Mouse (Mus musculus): ENCODE data around the gene Pde4d.

The Pde4d gene

GRCm38 (mm10) chr13:109260796-109261516 is 811.2 kb downstream of the Pde4d start:
- no peak for DNase-seq

DNA sequence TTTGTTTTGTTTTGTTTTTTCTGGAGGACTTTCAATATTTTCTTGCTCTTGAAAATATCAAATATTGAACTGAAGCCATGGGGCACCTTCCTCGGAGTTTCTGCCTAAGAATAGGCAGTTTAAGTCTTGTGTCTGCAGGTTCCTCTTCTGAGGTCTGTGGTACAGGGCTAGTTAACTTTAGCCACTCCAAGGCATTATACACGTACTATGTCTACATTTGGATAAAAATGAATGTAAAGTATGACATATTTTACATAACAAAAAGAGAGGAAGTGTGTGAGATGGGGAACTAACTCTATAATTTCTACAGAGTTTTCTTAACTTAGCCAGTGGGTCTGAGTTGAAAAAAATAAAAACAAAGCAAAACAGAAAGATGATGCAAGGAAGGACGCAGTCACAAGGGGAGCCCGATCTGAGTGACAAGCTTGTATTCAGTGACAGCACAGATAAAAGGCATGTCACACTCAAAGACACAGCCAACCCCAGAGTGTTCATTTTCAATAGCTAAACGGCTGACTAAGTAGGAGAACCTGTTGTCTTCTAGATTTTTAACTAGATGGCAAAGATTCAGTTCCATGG is 812.0 kb downstream of the Pde4d start:
- no peak for DNase-seq

GRCm38 (mm10) chr13:109262501-109262900 is 812.8 kb downstream of the Pde4d start:
- no peak for DNase-seq

GRCm38 (mm10) chr13:109263833-109264232 is 814.1 kb downstream of the Pde4d start:
- DNase-seq, result no peak

DNA sequence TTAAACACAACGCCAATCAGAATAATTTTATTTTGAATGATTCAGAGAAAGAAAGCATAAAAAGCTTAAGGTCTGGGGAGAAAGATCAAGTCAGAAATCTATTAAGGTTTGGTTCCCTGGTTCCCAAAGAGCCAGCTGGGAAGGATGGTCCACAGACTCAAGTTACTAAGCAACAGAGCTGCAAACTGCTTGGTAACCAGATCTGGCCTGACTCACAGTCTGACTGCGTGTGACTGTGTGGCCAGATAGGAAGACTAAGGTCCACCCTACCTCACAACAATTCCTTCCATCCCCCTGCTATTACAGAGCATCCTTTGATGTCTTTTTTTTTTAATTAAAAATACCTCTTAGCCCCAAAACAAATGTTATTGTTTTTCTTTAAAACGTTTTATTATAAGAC is 818.5 kb downstream of the Pde4d start:
- no peak for DNase-seq

GRCm38 (mm10) chr13:109268659-109269322 is 819.0 kb downstream of the Pde4d start:
- DNase-seq, result no peak

GRCm38 (mm10) chr13:109274869-109275268 is 825.1 kb downstream of the Pde4d start:
- DNase-seq, result no peak

DNA sequence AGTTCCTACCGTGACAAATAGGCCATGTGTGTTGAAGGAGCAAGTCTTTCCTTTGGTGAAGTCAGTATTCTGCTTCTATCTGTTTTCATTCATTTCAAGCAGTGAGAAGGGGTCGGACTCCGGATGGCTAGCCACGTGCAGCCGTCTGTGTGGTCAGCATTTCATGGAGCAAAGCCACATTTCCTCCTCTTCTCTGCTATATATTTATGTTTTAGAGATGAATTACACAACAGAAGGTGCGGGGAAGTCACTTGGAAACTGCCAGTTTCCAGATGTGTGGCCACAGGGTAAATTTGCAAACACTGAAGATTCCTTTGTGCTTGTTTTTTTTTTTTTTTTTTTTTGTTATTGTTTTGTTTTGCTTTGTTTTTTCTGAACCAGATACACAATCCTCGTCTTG is 828.0 kb downstream of the Pde4d start:
- no peak for DNase-seq

GRCm38 (mm10) chr13:109278504-109278912 is 828.8 kb downstream of the Pde4d start:
- DNase-seq, result no peak

DNA sequence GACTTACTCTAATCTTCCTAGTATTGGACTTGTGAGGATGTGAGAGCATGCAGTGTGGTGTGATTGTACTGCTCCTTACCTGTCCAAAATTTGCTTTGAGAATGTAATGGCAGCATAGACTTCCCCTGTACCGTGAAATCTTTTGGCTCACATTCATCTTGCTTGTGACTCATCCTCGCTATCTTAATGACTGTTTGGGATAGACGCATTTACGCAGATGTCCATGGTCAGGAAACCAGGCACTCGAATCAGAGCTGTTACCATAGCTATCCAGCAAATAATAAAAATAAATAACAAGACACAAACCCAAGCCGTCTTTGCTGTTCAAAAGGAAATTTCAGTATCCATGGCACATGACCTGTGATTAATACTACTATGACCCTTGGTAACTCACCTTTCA is 829.5 kb downstream of the Pde4d start:
- DNase-seq, result no peak

GRCm38 (mm10) chr13:109280433-109280832 is 830.7 kb downstream of the Pde4d start:
- DNase-seq, result no peak

- no peak for DNase-seq
These were observed 837.7 kb downstream of the Pde4d start for GRCm38 (mm10) chr13:109287465-109287864.

DNA sequence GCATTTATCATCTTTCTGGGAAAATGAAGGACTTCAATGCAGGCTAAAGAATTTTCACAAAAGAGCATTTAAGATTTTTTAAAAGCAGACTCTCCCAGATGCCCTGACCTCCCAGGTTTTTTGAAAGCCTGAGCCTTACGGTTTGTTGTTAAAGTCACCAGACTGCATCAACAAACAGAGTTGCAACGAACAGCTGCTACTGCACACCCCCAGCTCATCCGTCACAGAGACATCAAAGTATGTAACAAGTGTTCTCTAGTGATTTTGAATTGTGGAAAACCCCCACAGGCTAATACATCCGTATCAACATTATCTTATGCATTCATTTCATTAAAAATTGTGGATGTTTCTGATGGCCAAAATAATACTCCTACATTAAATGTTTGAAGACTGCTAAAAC is 841.2 kb downstream of the Pde4d start:
- no peak for DNase-seq

DNA sequence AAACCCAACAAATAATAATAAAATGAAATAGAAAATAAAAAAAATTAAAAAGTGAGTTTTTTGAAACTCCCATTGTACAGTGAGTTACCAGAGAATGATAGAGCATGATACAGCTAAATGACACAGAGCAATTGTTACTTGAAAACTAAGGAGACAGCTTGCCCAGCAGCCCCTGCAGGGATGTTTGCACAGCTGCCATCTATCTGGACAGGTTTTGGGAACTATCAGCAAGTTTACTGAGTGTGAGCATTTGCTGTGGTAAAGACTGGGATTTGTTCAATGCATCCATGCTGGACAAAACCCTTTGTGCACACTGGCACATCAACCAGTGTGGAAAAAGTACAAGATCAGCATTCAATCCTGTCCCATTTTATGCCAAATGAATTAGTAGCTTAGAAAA is 843.3 kb downstream of the Pde4d start:
- no peak for DNase-seq

DNA sequence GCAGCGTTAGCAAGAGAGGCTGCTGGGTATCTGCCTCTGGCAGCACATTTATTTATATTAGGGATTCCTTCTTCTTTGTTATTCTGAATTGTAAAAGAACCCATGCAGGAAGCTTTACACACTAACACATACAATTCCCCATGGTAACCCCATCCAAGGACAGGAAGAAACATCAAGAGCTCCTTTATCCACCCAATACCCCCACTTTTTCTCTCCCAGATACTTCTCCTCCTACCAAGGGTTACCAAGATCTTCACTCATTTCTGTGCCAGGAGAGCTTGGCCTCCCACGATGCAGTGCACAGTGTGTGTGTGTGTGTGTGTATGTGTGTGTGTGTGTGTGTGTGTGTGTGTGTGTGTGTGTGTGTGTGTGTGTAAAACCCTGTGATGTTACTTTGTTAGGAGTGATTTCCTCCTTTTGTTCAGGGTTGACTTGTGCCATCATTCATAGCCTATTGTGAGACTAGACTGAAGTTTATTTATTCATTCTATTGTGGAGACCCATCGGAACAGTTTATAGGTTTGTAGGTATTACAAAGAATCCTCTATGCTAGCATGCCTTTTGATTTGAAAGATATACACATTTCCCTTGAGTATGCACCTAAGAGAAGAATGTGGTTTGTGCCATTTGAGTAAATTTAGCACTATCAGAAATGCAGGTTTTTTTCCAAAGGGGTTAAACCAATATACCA is 846.7 kb downstream of the Pde4d start:
- no peak for DNase-seq

- DNase-seq, result no peak
These were observed 849.1 kb downstream of the Pde4d start for GRCm38 (mm10) chr13:109298852-109299251.

DNA sequence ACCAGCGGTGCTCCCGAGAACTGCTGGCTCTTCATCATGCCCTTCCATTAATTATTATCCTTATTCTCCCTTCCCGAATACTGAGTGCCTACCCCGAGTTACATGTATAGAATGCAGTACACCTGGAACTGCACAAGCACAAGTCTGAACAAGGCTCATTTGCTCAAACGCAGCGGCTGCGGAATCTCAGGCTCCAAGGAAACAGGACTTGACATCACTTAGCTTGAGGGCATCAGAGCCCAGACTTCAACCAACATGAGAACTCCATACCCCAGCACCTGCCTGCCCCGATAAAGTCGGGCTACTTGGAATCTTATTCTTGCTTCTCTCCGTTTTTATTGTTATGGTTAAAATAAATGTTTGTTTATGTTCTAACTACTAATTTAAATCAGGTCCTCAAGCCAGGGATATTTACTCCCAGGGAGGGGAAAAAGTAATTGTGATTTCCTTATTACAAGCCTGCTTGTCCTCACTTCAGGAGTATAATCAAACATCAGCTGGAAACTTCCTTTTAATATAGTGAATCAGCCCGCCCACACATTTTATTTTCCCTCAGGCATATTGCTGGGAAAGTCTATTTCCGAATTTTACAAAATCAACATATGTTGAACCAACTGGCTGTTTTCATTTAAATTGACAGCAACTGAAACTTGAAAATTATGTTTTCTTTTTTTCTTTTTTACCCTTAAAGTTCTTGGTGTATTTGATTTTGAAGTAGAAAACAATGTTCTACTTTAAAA is 849.9 kb downstream of the Pde4d start:
- DNase-seq, result no peak

- no peak for DNase-seq
These were observed 862.8 kb downstream of the Pde4d start for GRCm38 (mm10) chr13:109312542-109312941.

DNA sequence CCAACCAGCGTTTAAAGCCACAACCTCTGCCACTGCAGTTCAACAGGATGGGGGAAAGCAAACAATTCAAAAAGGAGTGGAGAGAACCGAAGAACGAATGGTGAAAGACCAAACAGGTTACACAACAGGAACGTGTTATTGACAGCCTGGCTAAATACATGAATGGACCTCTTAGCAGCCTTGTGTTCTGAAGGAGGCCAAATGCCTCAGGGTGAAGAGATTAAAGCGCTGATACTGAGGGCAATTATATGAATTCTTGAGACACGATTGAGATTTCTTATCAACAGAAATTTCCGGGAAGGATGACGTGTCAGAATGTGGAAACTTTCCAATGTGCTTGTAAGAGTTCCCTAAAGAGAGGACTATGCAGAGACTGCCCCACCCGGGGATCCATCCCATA is 865.9 kb downstream of the Pde4d start:
- no peak for DNase-seq

GRCm38 (mm10) chr13:109317644-109318043 is 867.9 kb downstream of the Pde4d start:
- DNase-seq, result no peak

DNA sequence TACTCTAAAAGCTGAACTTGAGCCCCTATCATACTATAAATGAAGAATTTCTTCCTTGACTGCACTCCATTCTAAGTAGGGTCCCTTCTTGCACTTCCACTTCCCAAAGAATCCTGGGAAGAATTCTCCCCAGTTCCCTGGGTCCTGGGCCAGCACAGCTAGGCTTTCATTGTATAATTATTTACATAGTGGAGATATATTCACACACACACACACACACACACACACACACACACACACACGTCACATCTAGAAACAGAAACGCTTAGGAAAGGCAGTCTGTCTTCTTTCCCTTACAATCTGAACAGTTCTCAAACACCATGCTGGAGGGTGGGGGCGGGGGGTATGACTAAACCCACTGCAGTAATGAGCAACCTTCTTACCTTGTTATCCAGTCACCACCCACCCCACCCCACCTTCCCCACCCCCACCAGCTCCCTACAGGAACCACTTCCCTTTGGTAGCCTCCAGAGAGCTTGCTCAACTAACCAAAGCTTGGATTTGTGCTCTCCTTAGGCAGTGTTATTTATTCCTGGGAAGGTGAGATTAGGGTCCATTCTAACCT is 868.8 kb downstream of the Pde4d start:
- DNase-seq, result no peak

- DNase-seq, result no peak
These were observed 876.3 kb downstream of the Pde4d start for GRCm38 (mm10) chr13:109326061-109326460.

- DNase-seq, result no peak
These were observed 881.8 kb downstream of the Pde4d start for GRCm38 (mm10) chr13:109331563-109331962.
